Comparison of ENCODE assay signal across 16 mouse cellular contexts in the genomic region with DNA sequence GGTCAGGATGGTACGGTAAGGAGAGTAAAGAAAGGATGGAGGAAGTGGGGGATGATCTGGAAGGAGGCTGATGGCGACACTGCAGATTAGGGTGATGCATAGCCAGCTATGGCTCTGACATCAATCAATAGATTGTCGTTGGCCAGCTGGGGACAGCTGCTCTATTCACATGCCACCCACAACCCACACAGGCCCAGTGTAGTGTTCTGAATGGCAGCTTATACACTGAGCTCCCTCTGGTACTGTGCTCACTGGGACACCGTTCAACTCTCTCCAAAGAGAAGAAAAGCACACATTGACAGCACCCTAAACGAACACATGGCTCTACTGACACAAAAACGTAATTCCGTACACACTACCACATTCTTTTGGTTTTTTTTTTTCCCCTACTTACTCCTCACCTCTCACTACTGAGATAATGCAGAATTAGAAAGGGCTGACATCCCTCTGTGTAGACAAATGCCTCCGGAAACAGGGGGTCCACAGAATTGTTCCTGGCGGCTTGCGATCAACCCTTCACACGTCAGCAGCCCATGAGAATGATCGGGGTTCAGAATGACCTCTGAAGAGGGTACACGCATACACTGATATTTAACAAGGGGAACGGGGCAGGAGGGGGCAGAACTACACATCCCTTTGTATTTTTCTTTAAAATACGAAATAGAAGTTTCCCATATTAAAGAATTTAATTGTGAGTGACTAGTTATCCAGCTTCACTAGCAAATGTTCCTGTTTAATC.
A peak's percentile ranks its signal among the peaks of the same experiment; 100 is the strongest.
DNase-seq lines count a peak whose midpoint lies in the region; ATAC-seq lines count a peak whose summit lies in the region.
"Had no signal": no experiment of that assay in that cellular context is flagged by ENCODE, and none has a peak within 500 bp of the region (broad histone marks: within the 10 kb centered on the region; RNA-seq: fewer than 3 reads in every experiment).

No protein-coding gene starts in this region.

- peak; percentile 53; the same call in 1 of the 2 replicates for ATAC-seq in neural tube, embryonic 12.5 days (ENCODE audit: low FRiP score, low read depth)
- ATAC-seq in midbrain, embryonic 16.5 days: peak; percentile 71; the same call in 1 of the 2 replicates

- H3K9me3 ChIP-seq in neural tube, embryonic 12.5 days: no peaks in the 10 kb centered on the region
- no peaks in the 10 kb centered on the region for H3K9me3 ChIP-seq in midbrain, embryonic 16.5 days (replicated peaks; ENCODE audit: control insufficient read depth, low read length, poor library complexity, severe bottlenecking)
- H3K9me3 ChIP-seq: liver, embryonic 15.5 days had no signal

- H3K4me1 ChIP-seq in neural tube, embryonic 12.5 days: no peaks in the 10 kb centered on the region
- no peaks in the 10 kb centered on the region for H3K4me1 ChIP-seq in midbrain, embryonic 16.5 days (ENCODE audit: control insufficient read depth, insufficient read depth, low read length)
- H3K4me1 ChIP-seq: liver, embryonic 15.5 days had no signal

- H3K4me3 ChIP-seq in neural tube, embryonic 12.5 days: no peak overlapping the region
- no peak overlapping the region for H3K4me3 ChIP-seq in midbrain, embryonic 16.5 days (ENCODE audit: low read depth, low read length)
- H3K4me3 ChIP-seq: liver, embryonic 15.5 days had no signal

- H3K27ac ChIP-seq in neural tube, embryonic 12.5 days: no peak overlapping the region
- H3K27ac ChIP-seq in midbrain, embryonic 16.5 days (ENCODE audit: low read length): no peak overlapping the region
- H3K27ac ChIP-seq: liver, embryonic 15.5 days had no signal

- 74% methylated on average over 15 of the region's 15 CpGs for WGBS in neural tube, embryonic 12.5 days
- WGBS in midbrain, embryonic 16.5 days: 66% methylated on average over 15 of the region's 15 CpGs

- no peak overlapping the region for H3K9ac ChIP-seq in neural tube, embryonic 12.5 days
- no peak overlapping the region for H3K9ac ChIP-seq in midbrain, embryonic 16.5 days (ENCODE audit: low read depth, low read length)
- H3K9ac ChIP-seq: liver, embryonic 15.5 days had no signal

- no peaks in the 10 kb centered on the region for H3K27me3 ChIP-seq in neural tube, embryonic 12.5 days (replicated peaks)
- no peaks in the 10 kb centered on the region for H3K27me3 ChIP-seq in midbrain, embryonic 16.5 days (ENCODE audit: control insufficient read depth, insufficient read depth, low read depth, low read length)
- H3K27me3 ChIP-seq: liver, embryonic 15.5 days had no signal

- H3K4me2 ChIP-seq in neural tube, embryonic 12.5 days (replicated peaks): no peak overlapping the region
- no peak overlapping the region for H3K4me2 ChIP-seq in midbrain, embryonic 16.5 days (ENCODE audit: low read length)
- H3K4me2 ChIP-seq: heart, embryonic 11.5 days; liver, embryonic 15.5 days had no signal

- peak; percentile 4 for DNase-seq in cerebellum, adult 9-10 months
- no peak for DNase-seq in cerebellum, postnatal 25 days
- peak; percentile 18 to 49 for DNase-seq in layer of hippocampus, adult 18-20 months (ENCODE audit: low spot score in 2 of 2)
- DNase-seq in layer of hippocampus, adult 9-10 months (ENCODE audit: low spot score): no peak
- no peak for DNase-seq in neural tube, embryonic 10.5 days (ENCODE audit: extremely low spot score, low spot score)
- DNase-seq in adrenal gland, postnatal 25 days: no peak
- DNase-seq: cerebellum, postnatal 36 days; gastrocnemius, postnatal 14 days; heart, postnatal 4 days; kidney, adult 8-10 months; right cerebral cortex, postnatal 25 days; thymus, adult 18-20 months had no signal

- H3K36me3 ChIP-seq in neural tube, embryonic 12.5 days: no peaks in the 10 kb centered on the region
- no peaks in the 10 kb centered on the region for H3K36me3 ChIP-seq in midbrain, embryonic 16.5 days (ENCODE audit: control insufficient read depth, insufficient read depth, low read length)
- H3K36me3 ChIP-seq: liver, embryonic 15.5 days had no signal

Comparison
In these comparisons a context has a peak if more than half of its experiments do, and no peak if none do; other contexts are left out.
1. DNase-seq: peak in cerebellum, adult 9-10 months (single experiment) and layer of hippocampus, adult 18-20 months (2 of 2); none in cerebellum, postnatal 25 days (0 of 2), layer of hippocampus, adult 9-10 months (single experiment), neural tube, embryonic 10.5 days (single experiment) and adrenal gland, postnatal 25 days (single experiment).